Mouse (Mus musculus) ES-E14 (cell line): Measurements from ENCODE around the gene Zfp948. TPM values are rescaled to one million over a fixed set of nuclear protein-coding genes. Genes with fewer than 3 reads are reported as not detected.

Experiments
- DNase-seq: peaks from one replicate; pipeline ENCODE4 v3.0.0-alpha.2; 2013; ENCODE audit warnings: low read depth, low spot score
- H3K27ac ChIP-seq: 2 replicates; pipeline ENCODE4 v1.5.1; 2012; ENCODE audit warnings: low read depth, mild to moderate bottlenecking, low read length, moderate library complexity, mixed read lengths; ENCODE audit not compliant: poor library complexity, insufficient read depth, severe bottlenecking
- H3K36me3 ChIP-seq: 2 replicates; pipeline ENCODE4 v1.6.1; 2012; ENCODE audit warnings: mild to moderate bottlenecking, low read length, moderate library complexity, mixed read lengths; ENCODE audit not compliant: control insufficient read depth, poor library complexity, insufficient read depth, severe bottlenecking
- H3K4me1 ChIP-seq, 2 experiments: fragments of 150-350 bp in 1 of 2; sonication (generic) in 1 of 2; 2 replicates each; pipeline ENCODE4 v1.6.1; 2012; ENCODE audit warnings: low read length in 2 of 2, mild to moderate bottlenecking in 1 of 2, mixed read lengths in 1 of 2; ENCODE audit not compliant: control insufficient read depth in 2 of 2, insufficient read depth in 2 of 2, poor library complexity in 1 of 2
- H3K4me3 ChIP-seq, 2 experiments: fragments of 150-350 bp in 1 of 2; sonication (generic) in 1 of 2; 2 replicates each; pipeline ENCODE4 v1.5.1; 2012; ENCODE audit warnings: low read length in 2 of 2, low read depth in 1 of 2, mild to moderate bottlenecking in 1 of 2, mixed read lengths in 1 of 2; ENCODE audit not compliant: insufficient read depth in 1 of 2, poor library complexity in 1 of 2, severe bottlenecking in 1 of 2
- H3K9ac ChIP-seq: 2 replicates; pipeline ENCODE4 v1.6.1; 2012; ENCODE audit warnings: low read depth, mild to moderate bottlenecking, low read length, mixed read lengths; ENCODE audit not compliant: poor library complexity, insufficient read depth, severe bottlenecking
- H3K9me3 ChIP-seq: fragments of 150-350 bp; sonication (generic); 2 replicates; pipeline ENCODE4 v1.6.1; 2012; ENCODE audit warnings: low read depth, mild to moderate bottlenecking, low read length; ENCODE audit not compliant: control insufficient read depth, insufficient read depth
- CHD2 ChIP-seq: IDR thresholded peaks from 2 replicates; pipeline ENCODE4 v1.6.1; 2014; ENCODE audit warnings: mild to moderate bottlenecking, low read depth, low read length, inconsistent platforms
- HCFC1 ChIP-seq: IDR thresholded peaks from 2 replicates; pipeline ENCODE4 v1.6.1; 2012; ENCODE audit warnings: low read length, inconsistent platforms, borderline replicate concordance; ENCODE audit not compliant: insufficient read depth
- MAFK ChIP-seq: IDR thresholded peaks from 2 replicates; pipeline ENCODE4 v1.6.1; 2014; ENCODE audit warnings: mild to moderate bottlenecking, low read depth, low read length, inconsistent platforms; ENCODE audit not compliant: insufficient read depth
- ZC3H11A ChIP-seq: IDR thresholded peaks from 2 replicates; pipeline ENCODE4 v1.6.1; 2012; ENCODE audit warnings: low read depth, mild to moderate bottlenecking, inconsistent platforms, low read length, borderline replicate concordance
- ZNF384 ChIP-seq: IDR thresholded peaks from 2 replicates; pipeline ENCODE4 v1.6.1; 2012; ENCODE audit warnings: low read depth, low read length, inconsistent platforms
- in situ Hi-C, 2 experiments: fragments of 600-800 bp; cut with MboI; formaldehyde crosslinking; loops; one replicate each; pipeline ENCODE4 v1.15.1; 2025; ENCODE audit warnings: low sequenced_read_pairs in 2 of 2, inconsistent platforms in 1 of 2; ENCODE audit not compliant: unreplicated experiment in 2 of 2
- total RNA-seq: library from RNA; depleted of rRNA; stranded (reverse); fragments of 300-350 nt; gene quantifications from 2 replicates; pipeline ENCODE4 v1.2.3, GENCODE M21; 2012

Zfp948 gene
- total RNA-seq, 1 experiment = 8.9 TPM

GRCm38 (mm10) chr17:21535096-21536001 is 31.5 kb upstream of the Zfp948 start, which contains the start of gene Zfp52:
Gene Zfp52 (plus strand): TSS chr17:21535539.
- H3K27ac ChIP-seq = peak within 1 kb of the TSS; percentile 40
- no peaks in the 10 kb centered on the region for H3K36me3 ChIP-seq
- in situ Hi-C loops = no loop called here
- DNase-seq = peak; percentile 36
- TF ChIP-seq CHD2 (no peak), MAFK (0 out of 2 replicates have a peak, but pooled peaks have one; percentile 16)
- peak within 1 kb of the TSS; percentile 34 for H3K9ac ChIP-seq
- no peaks in the 10 kb centered on the region for H3K9me3 ChIP-seq
- peak within 1 kb of the TSS; percentile 62 to 64 for H3K4me3 ChIP-seq
- H3K4me1 ChIP-seq = peaks cover 5 to 13% of the 10 kb centered on the region in 2 experiments; a peak in 2 of 4 replicates

DNA sequence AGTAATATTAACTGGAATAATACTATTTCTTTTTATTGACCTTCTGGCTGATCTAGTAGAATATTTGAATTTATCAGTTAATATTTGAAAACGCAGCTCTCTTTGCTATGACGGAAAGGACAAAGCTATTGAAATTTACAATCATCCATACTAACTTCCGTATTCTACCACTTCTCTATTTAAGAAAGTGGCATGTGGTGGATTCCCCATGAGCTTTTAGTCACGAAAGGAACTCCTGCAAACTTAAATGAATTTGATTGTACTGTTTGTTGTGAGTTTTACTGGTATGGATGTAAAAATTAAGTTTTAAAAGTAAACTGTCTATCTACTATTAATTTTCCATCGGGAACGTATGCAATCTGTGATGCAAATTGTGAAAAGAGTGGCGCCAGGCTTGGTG is 30.7 kb upstream of the Zfp948 start:
- Histone ChIP-seq H3K9ac (no peak overlapping the region), H3K36me3 (no peaks in the 10 kb centered on the region), H3K27ac (no peak overlapping the region), H3K4me3 (peak overlapping the region; percentile 62 to 64; a peak in 3 of 4 replicates), H3K9me3 (no peaks in the 10 kb centered on the region), H3K4me1 (peaks cover 5 to 10% of the 10 kb centered on the region in 2 experiments; a peak in 2 of 4 replicates)
- TF ChIP-seq CHD2 (no peak), ZNF384 (no peak), ZC3H11A (no peak), HCFC1 (no peak), MAFK (no peak)
- DNase-seq = no peak
- in situ Hi-C loops = no loop called here

DNA sequence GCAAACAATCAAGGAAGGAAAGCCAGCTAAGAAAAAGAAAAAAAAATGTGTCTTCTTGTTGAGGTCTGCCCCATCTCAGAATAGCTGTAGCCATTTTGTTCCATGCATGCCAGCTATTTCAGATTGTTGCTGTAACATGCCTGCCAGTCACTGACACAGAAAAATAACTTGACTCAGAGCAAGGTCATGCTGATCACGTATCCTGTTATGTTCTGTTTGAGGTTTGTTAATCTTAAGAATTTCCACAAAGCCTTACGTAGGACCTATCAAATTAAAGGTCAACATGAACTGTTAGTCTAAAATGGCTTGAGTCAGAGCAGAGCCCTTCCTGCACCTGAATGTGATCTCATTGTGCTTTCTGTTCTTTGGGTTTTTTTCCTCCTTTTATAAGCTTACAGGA is 30.1 kb upstream of the Zfp948 start:
- no peak for DNase-seq
- Histone ChIP-seq H3K4me1 (peaks cover 5 to 7% of the 10 kb centered on the region in 2 experiments; a peak in 2 of 4 replicates), H3K27ac (no peak overlapping the region), H3K9ac (no peak overlapping the region), H3K9me3 (no peaks in the 10 kb centered on the region), H3K4me3 (no peak overlapping the region), H3K36me3 (no peaks in the 10 kb centered on the region)
- in situ Hi-C loops = no loop called here
- TF ChIP-seq MAFK (no peak), ZC3H11A (no peak), HCFC1 (no peak), CHD2 (no peak), ZNF384 (no peak)

- no peak for TF ChIP-seq CHD2
- TF ChIP-seq HCFC1 = no peak
- TF ChIP-seq ZNF384 = no peak
- TF ChIP-seq MAFK = no peak
- TF ChIP-seq ZC3H11A = no peak
- H3K4me1 ChIP-seq = no peaks in the 10 kb centered on the region
- H3K27ac ChIP-seq = no peak overlapping the region
- DNase-seq = no peak
- H3K4me3 ChIP-seq = no peak overlapping the region
- H3K9ac ChIP-seq = no peak overlapping the region
- H3K9me3 ChIP-seq = no peaks in the 10 kb centered on the region
- in situ Hi-C loops = no loop called here
- no peaks in the 10 kb centered on the region for H3K36me3 ChIP-seq
Observed at GRCm38 (mm10) chr17:21557831-21558230, 9.0 kb upstream of the Zfp948 start.
